Mouse (Mus musculus) small intestine, adult 2 months (tissue): ENCODE data around the gene Terb1. TPM values are rescaled to one million over a fixed set of nuclear protein-coding genes. Genes with fewer than 3 reads are reported as not detected.

Experiments
- H3K27ac ChIP-seq: fragments of 200-500 bp; 2 replicates; pipeline ENCODE4 v1.5.1; 2012; ENCODE audit warnings: low read depth, low read length, control low read depth, inconsistent platforms; ENCODE audit not compliant: insufficient read depth
- H3K27me3 ChIP-seq: fragments of 200-500 bp; 2 replicates; pipeline ENCODE4 v1.6.1; 2012; ENCODE audit warnings: mild to moderate bottlenecking, moderate library complexity, low read length, inconsistent platforms; ENCODE audit not compliant: control insufficient read depth, insufficient read depth
- H3K36me3 ChIP-seq: fragments of 200-500 bp; 2 replicates; pipeline ENCODE4 v1.6.1; 2012; ENCODE audit warnings: mild to moderate bottlenecking, low read length, control low read depth, inconsistent platforms; ENCODE audit not compliant: control insufficient read depth, insufficient read depth
- H3K4me1 ChIP-seq: fragments of 200-500 bp; 2 replicates; pipeline ENCODE4 v1.6.1; 2012; ENCODE audit warnings: low read length, inconsistent platforms, mixed read lengths; ENCODE audit not compliant: control insufficient read depth, insufficient read depth, insufficient read length
- H3K4me3 ChIP-seq: fragments of 200-500 bp; 2 replicates; pipeline ENCODE4 v1.5.1; 2012; ENCODE audit warnings: low read depth, mild to moderate bottlenecking, control low read depth, inconsistent platforms, low read length, moderate library complexity
- CTCF ChIP-seq: fragments of 200-500 bp; IDR thresholded peaks from 2 replicates; pipeline ENCODE4 v1.5.1; 2012; ENCODE audit warnings: low read depth, mild to moderate bottlenecking, control low read depth, inconsistent platforms, low read length, moderate library complexity, mixed read lengths; ENCODE audit not compliant: insufficient replicate concordance, insufficient read length; ENCODE audit errors: extremely low read depth
- POLR2A ChIP-seq: fragments of 200-500 bp; IDR thresholded peaks from 2 replicates; pipeline ENCODE4 v1.6.1; 2012; ENCODE audit warnings: low read depth, mild to moderate bottlenecking, control low read depth, inconsistent platforms, low read length, moderate library complexity
- WGBS: fragments of 180-500 bp; shearing (Covaris S2); methylation state at CpG from one replicate; pipeline ENCODE4 v1.1.7; 2018; 5-methylcytosine and 5-hydroxymethylcytosine counted together
- polyA plus RNA-seq: library from polyadenylated mRNA; depleted of rRNA; stranded (reverse); fragments of >200 nt; gene quantifications from 2 replicates; pipeline ENCODE4 v1.2.3, GENCODE M21; 2012; rRNA removed

Terb1 gene
- polyA plus RNA-seq, 1 experiment = not detected

DNA sequence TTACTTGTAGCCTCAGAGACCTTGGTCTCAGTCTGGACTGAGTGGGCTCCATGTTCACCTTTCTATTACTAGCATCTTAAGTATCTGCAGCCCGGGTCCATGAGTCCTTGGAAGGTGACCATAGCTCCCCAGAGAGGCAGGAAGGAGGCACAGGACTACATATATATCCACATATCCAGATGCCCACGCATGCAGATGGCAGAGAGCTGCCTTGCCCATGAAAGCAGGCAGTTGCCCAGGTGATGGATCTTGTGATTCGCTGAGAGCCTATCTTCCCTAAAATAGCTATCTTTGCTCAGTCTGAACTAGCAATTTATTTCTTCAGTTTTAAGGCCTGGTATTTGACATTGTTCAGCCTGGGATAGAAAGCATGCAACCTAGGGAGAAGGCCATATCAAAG lies 98.2 kb downstream of the Terb1 start:
- H3K36me3 ChIP-seq = peaks cover 1% of the 10 kb centered on the region
- H3K4me3 ChIP-seq = no peak overlapping the region
- H3K27ac ChIP-seq = no peak overlapping the region
- TF ChIP-seq CTCF = no peak
- no peak for TF ChIP-seq POLR2A
- H3K27me3 ChIP-seq = no peaks in the 10 kb centered on the region
- WGBS = 89% methylated on average over 3 of the region's 3 CpGs
- no peaks in the 10 kb centered on the region for H3K4me1 ChIP-seq

DNA sequence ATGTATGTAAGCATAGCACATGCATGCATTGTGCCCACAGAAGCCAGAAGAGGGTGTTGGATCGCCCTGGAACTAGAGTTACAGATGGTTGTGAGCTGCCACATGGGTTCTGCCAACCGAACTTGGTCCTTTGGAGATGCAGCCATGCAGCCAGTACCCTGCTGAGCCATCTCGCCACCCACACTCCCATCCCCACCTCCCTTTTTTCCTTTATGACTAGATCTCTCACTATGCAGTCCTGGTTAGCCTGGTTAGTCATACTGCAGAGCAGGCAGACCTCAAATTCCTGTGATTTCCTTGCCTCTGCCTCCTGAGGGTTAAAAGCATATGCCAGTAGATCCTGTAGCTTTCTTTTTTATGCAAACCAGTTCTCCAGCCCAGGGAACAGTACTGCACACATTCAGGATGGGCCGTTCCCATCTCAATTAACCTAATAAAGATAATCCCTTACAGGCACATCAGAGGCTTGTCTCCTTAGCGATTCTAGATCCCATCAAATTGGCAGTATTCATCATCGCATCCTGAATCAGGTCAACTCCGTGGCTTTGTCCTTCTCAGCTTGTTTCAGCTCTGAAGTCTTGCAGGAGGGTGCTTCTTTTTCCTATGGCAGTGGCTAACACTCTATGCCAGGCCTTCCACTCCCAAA lies 99.0 kb downstream of the Terb1 start:
- TF ChIP-seq POLR2A (no peak), CTCF (no peak)
- no peaks in the 10 kb centered on the region for H3K4me1 ChIP-seq
- WGBS = 74% methylated on average over 7 of the region's 7 CpGs
- no peak overlapping the region for H3K27ac ChIP-seq
- H3K27me3 ChIP-seq = no peaks in the 10 kb centered on the region
- H3K4me3 ChIP-seq = no peak overlapping the region
- H3K36me3 ChIP-seq = peaks cover 1% of the 10 kb centered on the region

DNA sequence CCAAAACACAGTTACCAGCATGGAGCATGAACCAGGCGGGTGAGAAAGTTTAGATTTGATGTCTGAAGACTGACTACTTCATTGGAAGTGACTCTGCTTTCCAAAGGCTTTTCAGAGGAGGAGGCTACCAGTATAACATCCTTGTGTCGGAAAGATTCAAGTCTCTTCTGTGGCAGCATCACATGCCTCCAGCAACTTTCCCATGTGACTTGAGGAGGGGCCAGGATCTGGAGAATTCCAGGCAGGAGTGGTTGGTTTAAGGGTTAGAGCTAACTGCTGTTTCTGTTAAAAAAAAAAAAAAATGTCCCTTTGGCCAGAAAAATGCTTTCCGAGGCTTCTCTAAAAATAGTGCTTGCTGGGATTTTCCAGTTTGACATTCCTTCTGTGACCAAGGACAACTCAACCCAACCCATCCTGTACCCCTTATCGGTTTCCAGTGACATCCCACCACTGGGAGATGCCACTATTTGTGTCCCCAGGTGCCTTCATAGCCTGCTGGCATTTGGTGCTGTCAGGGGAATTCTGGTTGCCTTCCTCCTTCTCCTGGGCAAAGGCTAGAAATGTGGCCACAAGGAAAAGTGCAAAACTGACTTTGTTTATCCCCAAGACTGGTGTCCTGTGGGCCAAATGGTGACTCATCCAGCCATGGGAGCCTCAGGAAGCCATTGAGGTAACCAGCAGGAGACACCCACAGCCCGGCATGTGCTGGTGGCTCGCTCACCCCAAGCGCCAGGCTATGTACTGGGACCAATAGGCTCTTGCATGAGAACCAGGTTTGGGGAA lies 101.2 kb downstream of the Terb1 start:
- TF ChIP-seq CTCF (no peak), POLR2A (no peak)
- H3K4me3 ChIP-seq = no peak overlapping the region
- 78% methylated on average over 7 of the region's 7 CpGs for WGBS
- no peaks in the 10 kb centered on the region for H3K36me3 ChIP-seq
- H3K4me1 ChIP-seq = no peaks in the 10 kb centered on the region
- no peak overlapping the region for H3K27ac ChIP-seq
- H3K27me3 ChIP-seq = no peaks in the 10 kb centered on the region

DNA sequence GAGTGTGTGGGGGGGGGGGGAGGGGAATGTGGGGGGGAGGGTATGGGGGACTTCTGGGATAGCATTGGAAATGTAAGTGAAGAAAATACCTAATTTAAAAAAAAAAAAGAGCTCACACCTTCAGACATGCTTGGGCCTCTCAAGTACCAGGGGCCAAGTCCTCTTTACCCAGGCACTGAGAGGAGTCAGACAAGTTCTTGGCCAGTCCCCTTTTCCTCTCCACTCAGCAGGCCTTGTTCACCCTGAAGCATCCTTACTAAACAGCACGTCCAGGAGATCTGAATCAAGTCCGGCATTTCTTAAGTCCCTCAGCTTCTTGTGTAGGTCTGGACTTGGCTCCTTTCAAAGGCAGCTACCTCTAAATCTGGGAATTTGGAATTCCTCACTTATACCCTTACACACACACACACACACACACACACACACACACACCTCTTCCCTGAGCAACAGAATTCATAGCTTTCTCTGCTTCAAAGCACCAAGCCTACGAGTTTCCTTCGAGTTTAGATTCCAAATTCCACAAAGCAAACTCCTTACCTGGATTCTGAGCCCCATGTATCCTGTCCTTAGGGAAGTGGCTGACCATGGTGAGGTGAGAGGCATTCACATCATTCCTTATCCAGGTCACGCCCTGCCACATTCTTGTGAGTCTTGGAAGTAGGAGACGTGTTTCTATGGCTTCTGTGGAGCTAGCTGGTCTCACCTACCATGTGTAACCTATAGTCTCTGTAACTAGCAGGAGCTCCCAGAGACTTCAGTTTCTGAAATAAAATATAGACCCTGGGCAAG lies 103.2 kb downstream of the Terb1 start:
- H3K36me3 ChIP-seq = no peaks in the 10 kb centered on the region

DNA sequence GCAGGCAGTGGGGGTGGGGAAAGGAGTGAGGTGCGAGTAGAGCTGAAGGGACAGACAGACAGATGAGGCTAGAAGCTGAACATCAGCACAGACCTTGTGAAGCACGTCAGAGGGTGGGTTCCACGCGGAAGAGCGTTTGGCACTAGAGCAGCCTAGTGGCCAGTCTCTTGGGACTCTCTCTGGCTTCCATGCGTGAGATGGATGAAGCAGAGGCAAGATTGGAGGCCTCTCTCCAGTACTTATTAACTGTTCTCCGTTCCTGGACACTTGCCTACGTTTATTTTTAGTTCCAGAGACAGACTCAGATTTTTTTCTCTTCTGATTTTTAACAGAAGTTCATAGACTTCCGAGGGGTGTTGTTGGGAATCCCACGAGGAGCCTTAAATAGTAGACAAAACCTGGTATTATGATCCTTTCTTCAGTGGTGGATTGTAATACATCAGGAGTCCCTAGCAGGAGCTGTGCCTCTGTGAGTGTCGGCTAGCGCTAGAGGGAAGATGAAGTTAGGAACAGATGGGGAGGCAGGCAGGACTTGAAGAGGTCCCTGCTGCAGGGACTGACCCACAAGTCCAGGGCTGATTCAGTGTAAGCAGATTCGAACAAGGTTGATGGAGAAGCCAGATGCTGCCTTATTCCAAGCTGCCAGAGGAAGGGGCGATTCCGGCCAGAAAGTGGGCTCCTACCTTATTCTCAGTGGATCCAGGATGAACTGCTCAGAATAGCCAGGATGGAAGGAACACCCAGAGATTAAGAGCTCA lies 104.1 kb downstream of the Terb1 start:
- Histone ChIP-seq H3K27me3 (no peaks in the 10 kb centered on the region), H3K4me3 (no peak overlapping the region), H3K4me1 (no peaks in the 10 kb centered on the region), H3K27ac (no peak overlapping the region; the same call in 1 of the 2 replicates), H3K36me3 (no peaks in the 10 kb centered on the region)
- 63% methylated on average over 15 of the region's 15 CpGs for WGBS
- TF ChIP-seq CTCF (no peak), POLR2A (no peak)

More for the DNA sequence above, 103.2 kb downstream of the Terb1 start:
- no peak overlapping the region for H3K4me3 ChIP-seq
- WGBS = 73% methylated on average over 6 of the region's 6 CpGs
- H3K27me3 ChIP-seq = no peaks in the 10 kb centered on the region
- H3K4me1 ChIP-seq = no peaks in the 10 kb centered on the region
- no peak for TF ChIP-seq CTCF
- TF ChIP-seq POLR2A = no peak
- no peak overlapping the region for H3K27ac ChIP-seq

DNA sequence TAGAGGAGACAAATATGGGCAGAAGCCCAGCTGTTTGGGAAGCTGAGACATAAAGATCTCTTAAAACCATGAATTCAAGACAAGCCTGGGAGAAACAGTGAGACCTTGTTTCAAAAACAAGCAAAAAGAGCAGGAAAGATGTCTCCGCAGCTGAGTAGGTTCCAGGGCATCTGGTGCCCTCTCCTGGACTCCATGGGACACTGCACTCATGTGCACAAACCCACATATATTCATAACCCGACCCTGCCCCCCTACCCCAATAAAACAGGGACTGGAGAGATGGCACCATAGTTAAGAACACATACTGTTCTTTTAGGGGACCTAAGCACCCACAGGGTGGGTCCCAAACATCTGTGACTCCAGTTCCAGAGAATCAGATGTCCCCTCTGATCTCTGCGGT lies 106.1 kb downstream of the Terb1 start:
- 69% methylated on average over 3 of the region's 3 CpGs for WGBS

More for the DNA sequence above, 106.1 kb downstream of the Terb1 start:
- no peak overlapping the region for H3K4me3 ChIP-seq
- TF ChIP-seq CTCF = peak; percentile 79; the same call in 1 of the 2 replicates
- TF ChIP-seq POLR2A = no peak
- no peaks in the 10 kb centered on the region for H3K36me3 ChIP-seq
- no peak overlapping the region for H3K27ac ChIP-seq
- H3K4me1 ChIP-seq = no peaks in the 10 kb centered on the region
- H3K27me3 ChIP-seq = no peaks in the 10 kb centered on the region

Other genes with a start within 250 kb of the Terb1 start
- gene Cmtm2a, start 216.7 kb downstream of the Terb1 start, polyA plus RNA-seq = not detected in 2 replicates
- not detected in 2 replicates for gene Gm45711, start 199.8 kb downstream of the Terb1 start, polyA plus RNA-seq
- gene Cmtm1, start 199.8 kb downstream of the Terb1 start, polyA plus RNA-seq = 0.13 TPM in 1 of 2 replicates, not detected in the other
- not detected in 2 replicates for gene Gm11020, start 188.3 kb downstream of the Terb1 start, polyA plus RNA-seq
- not detected in 2 replicates for gene Cmtm2b, start 187.7 kb downstream of the Terb1 start, polyA plus RNA-seq
- gene Cmtm3, start 170.5 kb downstream of the Terb1 start, polyA plus RNA-seq = 21.3 and 23.8 TPM in 2 replicates
- gene Cmtm4, start 114.1 kb downstream of the Terb1 start, polyA plus RNA-seq = 13.0 and 25.6 TPM in 2 replicates
- gene Dync1li2, start 66.9 kb downstream of the Terb1 start, polyA plus RNA-seq = 3.9 and 4.4 TPM in 2 replicates
- gene Nae1, start 24.7 kb upstream of the Terb1 start, polyA plus RNA-seq = 1.4 and 3.0 TPM in 2 replicates
- gene Car7, start 24.8 kb upstream of the Terb1 start, polyA plus RNA-seq = 0.98 and 2.1 TPM in 2 replicates
- 1.9 and 5.8 TPM in 2 replicates for gene Pdp2, start 81.5 kb upstream of the Terb1 start, polyA plus RNA-seq
- not detected in 2 replicates for gene Cdh16, start 114.5 kb upstream of the Terb1 start, polyA plus RNA-seq
- gene Rrad, start 121.4 kb upstream of the Terb1 start, polyA plus RNA-seq = 4.7 and 5.2 TPM in 2 replicates
- gene Ciao2b, start 132.1 kb upstream of the Terb1 start, polyA plus RNA-seq = 35.2 and 56.7 TPM in 2 replicates
- gene Ces2a, start 224.1 kb upstream of the Terb1 start, polyA plus RNA-seq = 77.0 and 118 TPM in 2 replicates